In the genomic region with DNA sequence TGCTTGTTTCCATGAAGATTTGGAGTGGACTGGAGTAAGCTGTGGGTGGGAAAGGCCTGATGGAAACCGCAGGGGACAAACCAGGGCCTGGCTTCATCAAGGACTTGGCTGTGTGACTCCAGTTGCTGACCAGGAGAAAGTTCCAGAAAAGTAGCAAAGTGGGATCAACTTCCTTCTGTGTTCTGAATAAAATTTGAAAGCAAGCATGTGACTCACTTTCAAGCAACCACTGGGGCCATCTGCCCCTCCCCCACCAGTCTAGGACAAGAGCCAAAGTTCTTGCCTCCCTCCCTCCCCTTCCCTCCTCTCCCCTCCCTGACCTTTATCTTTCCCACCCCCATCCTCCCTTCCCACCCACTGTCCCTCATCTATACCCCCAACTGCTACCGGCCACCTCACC, we compare ENCODE assay signal across 9 mouse cellular contexts. TPM values are rescaled to one million over a fixed set of nuclear protein-coding genes. Genes with fewer than 3 reads are reported as not detected.
DNase-seq lines count a peak whose midpoint lies in the region; ATAC-seq and TF ChIP-seq lines count a peak whose summit lies in the region.
"Had no signal": no experiment of that assay in that cellular context is flagged by ENCODE, and none has a peak within 500 bp of the region (broad histone marks: within the 10 kb centered on the region; RNA-seq: fewer than 3 reads in every experiment).

No protein-coding gene starts in this region.

- no peak overlapping the region for H3K9ac ChIP-seq in hindbrain, embryonic 16.5 days (ENCODE audit: low read depth, low read length)
- peak overlapping the region; percentile 37 for H3K9ac ChIP-seq in MEL (ENCODE audit: control insufficient read depth, low read depth, low read length, poor library complexity, severe bottlenecking)
- H3K9ac ChIP-seq: limb, embryonic 12.5 days had no signal

- no peak overlapping the region for H3K27ac ChIP-seq in hindbrain, embryonic 10.5 days
- H3K27ac ChIP-seq in hindbrain, embryonic 16.5 days (ENCODE audit: low read depth, low read length): no peak overlapping the region
- H3K27ac ChIP-seq in MEL (ENCODE audit: control insufficient read depth, low read depth, low read length): no peak overlapping the region
- H3K27ac ChIP-seq: limb, embryonic 12.5 days had no signal

- no peak for TF ChIP-seq EP300 in MEL (IDR thresholded peaks at IDR 0.05; ENCODE audit: low read depth in 1 of 2, low read length in 2 of 2)

- no peak for ATAC-seq in hindbrain, embryonic 16.5 days

- TF ChIP-seq RAD21 in MEL (IDR thresholded peaks at IDR 0.05; ENCODE audit: low read depth, low read length): no peak

- TF ChIP-seq POLR2A in MEL (IDR thresholded peaks at IDR 0.05; ENCODE audit: control insufficient read depth in 1 of 2, insufficient read depth in 1 of 2, low read depth in 1 of 2, low read length in 2 of 2, poor library complexity in 1 of 2): no peak

- DNase-seq in hindbrain, embryonic 10.5 days (ENCODE audit: low spot score): no peak
- peak; percentile 46 for DNase-seq in MEL (ENCODE audit: low read depth, low spot score)
- DNase-seq in heart, adult 18-20 months: peak; percentile 62 to 69
- peak; percentile 63 for DNase-seq in lung, postnatal 10 days
- no peak for DNase-seq in right cerebral cortex, adult 2 months (ENCODE audit: low spot score in 2 of 2)
- DNase-seq in T-cell, adult 2 months (ENCODE audit: low spot score): no peak
- DNase-seq in cerebellum, postnatal 25 days: no peak

- H3K4me1 ChIP-seq in hindbrain, embryonic 10.5 days (replicated peaks): peaks cover 52% of the 10 kb centered on the region
- peaks cover 22% of the 10 kb centered on the region for H3K4me1 ChIP-seq in hindbrain, embryonic 16.5 days (ENCODE audit: control insufficient read depth, insufficient read depth, low read depth, low read length)
- H3K4me1 ChIP-seq in MEL (ENCODE audit: control insufficient read depth in 1 of 2, insufficient read depth in 2 of 2, low read length in 2 of 2): peaks cover 7 to 9% of the 10 kb centered on the region in 2 experiments

- peak overlapping the region; percentile 18; the same call in 1 of the 2 replicates for H3K4me3 ChIP-seq in hindbrain, embryonic 10.5 days
- no peak overlapping the region for H3K4me3 ChIP-seq in hindbrain, embryonic 16.5 days (ENCODE audit: low read length)
- H3K4me3 ChIP-seq in MEL (ENCODE audit: control insufficient read depth in 1 of 2, insufficient read depth in 1 of 2, low read depth in 2 of 2, low read length in 2 of 2): peak overlapping the region; percentile 4 to 49; a peak in 2 of 4 replicates
- H3K4me3 ChIP-seq: limb, embryonic 12.5 days had no signal

- 35% methylated on average over 2 of the region's 2 CpGs for WGBS in hindbrain, embryonic 10.5 days
- WGBS in hindbrain, embryonic 16.5 days: 23% methylated on average over 2 of the region's 2 CpGs

- no peak for TF ChIP-seq CTCF in MEL (IDR thresholded peaks at IDR 0.05 in 2 of 3, conservative IDR thresholded peaks at IDR 0.05 in 1 of 3; ENCODE audit: control insufficient read depth in 1 of 3, insufficient read depth in 1 of 3, low read depth in 2 of 3, low read length in 3 of 3, poor library complexity in 1 of 3, severe bottlenecking in 1 of 3)

- no peaks in the 10 kb centered on the region for H3K36me3 ChIP-seq in hindbrain, embryonic 10.5 days
- H3K36me3 ChIP-seq in hindbrain, embryonic 16.5 days (ENCODE audit: control insufficient read depth, insufficient read depth, low read length): no peaks in the 10 kb centered on the region
- H3K36me3 ChIP-seq in MEL (ENCODE audit: control insufficient read depth in 1 of 2, insufficient read depth in 2 of 2, low read length in 2 of 2): peaks cover 0 to 4% of the 10 kb centered on the region in 2 experiments; a peak in 2 of 4 replicates
- H3K36me3 ChIP-seq: limb, embryonic 12.5 days had no signal

- H3K4me2 ChIP-seq in hindbrain, embryonic 16.5 days (ENCODE audit: low read length): no peak overlapping the region
- H3K4me2 ChIP-seq: limb, embryonic 12.5 days had no signal

- H3K27me3 ChIP-seq in hindbrain, embryonic 10.5 days (ENCODE audit: insufficient read depth, poor library complexity, severe bottlenecking): peaks cover 58% of the 10 kb centered on the region
- no peaks in the 10 kb centered on the region for H3K27me3 ChIP-seq in hindbrain, embryonic 16.5 days (replicated peaks; ENCODE audit: control insufficient read depth, insufficient read depth, low read length)
- no peaks in the 10 kb centered on the region; a peak in 1 of 4 replicates for H3K27me3 ChIP-seq in MEL (ENCODE audit: control insufficient read depth in 1 of 2, insufficient read depth in 2 of 2, low read length in 2 of 2)

- no peaks in the 10 kb centered on the region for H3K79me2 ChIP-seq in MEL (ENCODE audit: control insufficient read depth, insufficient read depth, low read length, poor library complexity)

- no peaks in the 10 kb centered on the region for H3K9me3 ChIP-seq in hindbrain, embryonic 10.5 days
- no peaks in the 10 kb centered on the region for H3K9me3 ChIP-seq in hindbrain, embryonic 16.5 days (ENCODE audit: control insufficient read depth, low read length)
- no peaks in the 10 kb centered on the region for H3K9me3 ChIP-seq in MEL (replicated peaks; ENCODE audit: insufficient read depth, low read length)
- H3K9me3 ChIP-seq: limb, embryonic 12.5 days had no signal

TF ChIP-seq in MEL, 35 proteins besides CTCF, POLR2A, EP300 and RAD21:
- TF ChIP-seq HCFC1 (IDR thresholded peaks at IDR 0.05; ENCODE audit: low read depth, low read length): 0 out of 2 replicates have a peak, but pooled peaks have one; percentile 3
- 0 out of 2 replicates have a peak, but pooled peaks have one; percentile 17 for TF ChIP-seq NELFE (IDR thresholded peaks at IDR 0.05; ENCODE audit: low read depth, low read length)
- no peak for TF ChIP-seq UBTF (IDR thresholded peaks at IDR 0.05; ENCODE audit: borderline replicate concordance, insufficient read depth, low read depth, low read length)
- peak; percentile 26; the same call in 1 of the 2 replicates for TF ChIP-seq CHD2 (IDR thresholded peaks at IDR 0.05; ENCODE audit: low read length)
- no peak for TF ChIP-seq TAL1 (IDR thresholded peaks at IDR 0.05; ENCODE audit: low read length)
- peak; percentile 30; the same call in 1 of the 2 replicates for TF ChIP-seq MAX (IDR thresholded peaks at IDR 0.05; ENCODE audit: low read length)
- no peak for TF ChIP-seq GABPA (IDR thresholded peaks at IDR 0.05; ENCODE audit: low read depth, low read length)
- TF ChIP-seq MXI1 (IDR thresholded peaks at IDR 0.05; ENCODE audit: low read depth, low read length): no peak; the same call in 1 of the 2 replicates
- TF ChIP-seq SIN3A (IDR thresholded peaks at IDR 0.05; ENCODE audit: low read length): 0 out of 2 replicates have a peak, but pooled peaks have one; percentile 22
- TF ChIP-seq USF2 (IDR thresholded peaks at IDR 0.05; ENCODE audit: borderline replicate concordance in 1 of 2, insufficient read depth in 1 of 2, low read depth in 1 of 2, low read length in 2 of 2): no peak
- peak; percentile 62; the same call in 1 of the 2 replicates for TF ChIP-seq USF1 (IDR thresholded peaks at IDR 0.05; ENCODE audit: low read depth, low read length)

RNA-seq across cellular contexts. Expression of a gene that starts 35.9 kb away (rescaled TPM):
- 44.1 and 59.1 TPM in 2 replicates for polyA plus RNA-seq in hindbrain, embryonic 10.5 days (2016; fragmentation: Nextera tagmentation; extraction: Ambion mirVana)
- 74.5 and 90.0 TPM in 2 replicates for polyA plus RNA-seq in hindbrain, embryonic 16.5 days (2015; fragmentation: Nextera tagmentation; extraction: Ambion mirVana)
- total RNA-seq in MEL (2012; rRNA removed): 6.0 and 7.5 TPM in 2 replicates
- polyA plus RNA-seq in MEL (2012; ENCODE audit: insufficient read depth in 1 of 2, insufficient read length in 2 of 2, low read depth in 1 of 2, low replicate concordance in 2 of 2, missing spikeins in 1 of 2): 10 to 100 TPM in 1 of 2 experiments, not detected in 1; 66.8 TPM
- 10 to 100 TPM; 47.8 to 50.0 TPM for total RNA-seq in heart, adult 18-20 months (2021)

Comparison
In these comparisons a context has a peak if more than half of its experiments do, and no peak if none do; other contexts are left out.
1. DNase-seq: peak in MEL (single experiment), heart, adult 18-20 months (2 of 2) and lung, postnatal 10 days (single experiment); none in hindbrain, embryonic 10.5 days (single experiment), right cerebral cortex, adult 2 months (0 of 2), T-cell, adult 2 months (single experiment) and cerebellum, postnatal 25 days (0 of 2).